Mouse (Mus musculus): Measurements from ENCODE around the gene Fnbp1. TPM values are rescaled to one million over a fixed set of nuclear protein-coding genes. Genes with fewer than 3 reads are reported as not detected.
"Not testable (repeated sequence)": the region's sequence is repeated elsewhere in the genome, so short reads cannot be mapped to it uniquely, and the experiment has no call there.

The Fnbp1 gene
- polyA plus RNA-seq, 1 experiment from 2014 or later: 21.7 TPM

DNA sequence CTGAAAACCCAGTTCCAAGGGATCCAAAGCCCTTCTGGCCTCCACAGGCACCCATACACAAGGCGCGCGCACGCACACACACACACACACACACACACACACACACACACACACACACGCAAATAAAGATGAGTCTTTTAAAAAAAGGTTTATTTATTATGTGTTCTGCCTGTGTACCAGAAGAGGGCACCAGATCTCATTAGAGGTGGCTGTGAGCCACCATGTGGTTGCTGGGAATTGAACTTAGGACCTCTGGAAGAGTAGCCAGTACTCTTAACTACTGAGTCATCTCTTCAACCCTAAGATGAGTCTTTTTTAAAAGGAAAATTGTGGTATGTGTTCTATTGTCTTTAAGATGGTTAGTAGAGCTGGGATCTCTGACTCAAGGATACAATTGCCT, 30.7 kb upstream of the Fnbp1 start:
- ATAC-seq (ENCODE audit: low read depth): no peak
- 96% methylated on average over 5 of the region's 5 CpGs for WGBS
- H3K36me3 ChIP-seq (ENCODE audit: control insufficient read depth, insufficient read depth, low read length): peaks cover 98% of the 10 kb centered on the region

DNA sequence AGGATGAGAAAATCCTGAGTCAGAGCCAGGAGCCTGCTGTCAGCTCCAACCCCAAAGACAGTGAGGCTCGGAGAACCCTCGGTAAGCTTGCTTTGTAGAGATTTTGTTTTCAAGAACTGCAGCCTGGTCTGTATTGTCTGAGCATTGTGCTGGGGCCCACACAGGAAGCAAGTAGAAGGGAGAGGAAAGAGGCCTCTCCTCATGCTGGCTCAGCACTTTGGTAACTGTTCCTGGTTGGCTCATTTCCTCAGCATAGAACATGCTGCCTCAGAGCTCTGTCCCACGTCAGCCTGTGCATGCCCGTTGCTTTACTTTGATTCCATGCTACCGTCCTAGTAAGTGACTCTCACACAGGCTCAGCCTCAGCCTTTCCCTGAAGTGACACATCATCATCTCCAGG, 30.2 kb upstream of the Fnbp1 start:
- Histone ChIP-seq H3K27me3 (replicated peaks; ENCODE audit: control insufficient read depth, insufficient read depth, low read length) (no peaks in the 10 kb centered on the region), H3K4me3 (ENCODE audit: low read depth, low read length) (no peak overlapping the region), H3K36me3 (ENCODE audit: control insufficient read depth, insufficient read depth, low read length) (peaks cover 96% of the 10 kb centered on the region), H3K9ac (ENCODE audit: low read depth, low read length) (no peak overlapping the region), H3K9me3 (ENCODE audit: control insufficient read depth, low read length) (no peaks in the 10 kb centered on the region), H3K4me1 (ENCODE audit: control insufficient read depth, insufficient read depth, low read length) (no peaks in the 10 kb centered on the region), H3K4me2 (ENCODE audit: low read depth, low read length) (no peak overlapping the region), H3K27ac (replicated peaks; ENCODE audit: low read depth, low read length) (peak overlapping the region; percentile 44; the same call in 1 of the 2 replicates)
- WGBS: 76% methylated on average over 5 of the region's 5 CpGs
- DNase-seq (ENCODE audit: low spot score) (peak; percentile 46), ATAC-seq (ENCODE audit: low read depth) (no peak)

More for the DNA sequence above, 30.7 kb upstream of the Fnbp1 start:
- no peak overlapping the region for H3K9ac ChIP-seq (ENCODE audit: low read depth, low read length)
- DNase-seq (ENCODE audit: low spot score): no peak
- H3K4me2 ChIP-seq (ENCODE audit: low read depth, low read length): no peak overlapping the region
- H3K4me3 ChIP-seq (ENCODE audit: low read depth, low read length): no peak overlapping the region
- H3K27ac ChIP-seq (replicated peaks; ENCODE audit: low read depth, low read length): 0 out of 2 replicates have a peak overlapping the region, but pooled peaks have one; percentile 44
- H3K4me1 ChIP-seq (ENCODE audit: control insufficient read depth, insufficient read depth, low read length): no peaks in the 10 kb centered on the region
- H3K27me3 ChIP-seq (replicated peaks; ENCODE audit: control insufficient read depth, insufficient read depth, low read length): no peaks in the 10 kb centered on the region
- no peaks in the 10 kb centered on the region for H3K9me3 ChIP-seq (ENCODE audit: control insufficient read depth, low read length)

DNA sequence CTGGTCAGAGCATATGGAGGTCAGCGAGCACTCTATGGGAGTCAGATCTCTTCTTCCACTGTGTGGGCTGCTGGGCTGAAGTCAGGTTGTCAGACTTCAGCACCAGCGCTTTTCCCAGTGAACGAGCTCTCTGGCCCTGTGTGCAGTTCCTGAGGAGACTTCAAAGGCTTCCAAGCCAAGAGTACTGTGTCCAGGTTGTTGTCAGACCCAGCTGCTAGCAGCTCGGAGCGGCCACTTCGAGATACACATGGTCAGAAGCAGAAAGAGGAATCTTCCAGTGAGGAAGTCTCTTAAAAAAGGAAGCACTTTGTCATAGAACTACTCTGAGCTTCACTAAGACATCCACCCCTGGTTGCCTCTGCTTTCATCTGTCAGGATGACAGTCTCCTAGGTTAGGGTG, 28.4 kb upstream of the Fnbp1 start:
- Histone ChIP-seq H3K4me3 (ENCODE audit: low read depth, low read length) (no peak overlapping the region), H3K9ac (ENCODE audit: low read depth, low read length) (no peak overlapping the region), H3K27me3 (replicated peaks; ENCODE audit: control insufficient read depth, insufficient read depth, low read length) (no peaks in the 10 kb centered on the region), H3K4me2 (ENCODE audit: low read depth, low read length) (no peak overlapping the region), H3K36me3 (ENCODE audit: control insufficient read depth, insufficient read depth, low read length) (peaks cover 78% of the 10 kb centered on the region), H3K9me3 (ENCODE audit: control insufficient read depth, low read length) (no peaks in the 10 kb centered on the region), H3K27ac (replicated peaks; ENCODE audit: low read depth, low read length) (no peak overlapping the region), H3K4me1 (ENCODE audit: control insufficient read depth, insufficient read depth, low read length) (peaks cover 5% of the 10 kb centered on the region; the same call in 1 of the 2 replicates)
- 95% methylated on average over 6 of the region's 6 CpGs for WGBS
- ATAC-seq (ENCODE audit: low read depth) (no peak), DNase-seq (ENCODE audit: low spot score) (no peak)

DNA sequence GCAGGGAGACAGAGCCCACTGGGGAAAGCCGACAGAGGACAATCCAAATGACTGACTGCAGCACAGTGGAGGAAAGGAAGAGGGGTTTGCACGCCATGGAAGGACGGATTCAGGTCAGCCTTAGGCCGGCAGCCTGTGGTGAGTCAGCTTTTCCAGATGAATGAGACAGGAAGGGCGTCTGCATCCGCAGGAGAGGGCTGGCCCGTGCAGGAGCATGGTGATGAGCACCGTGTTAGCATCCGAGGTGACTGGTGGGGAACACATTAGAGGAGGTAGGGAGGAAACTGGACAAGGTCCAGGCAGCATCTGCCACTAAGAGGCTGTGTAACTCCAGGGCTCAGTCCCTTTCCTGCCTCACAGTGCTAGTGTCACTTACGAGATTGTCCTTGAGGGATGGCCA, 27.2 kb upstream of the Fnbp1 start:
- WGBS: 91% methylated on average over 10 of the region's 10 CpGs
- Histone ChIP-seq H3K27ac (replicated peaks; ENCODE audit: low read depth, low read length) (no peak overlapping the region), H3K9me3 (ENCODE audit: control insufficient read depth, low read length) (no peaks in the 10 kb centered on the region), H3K4me3 (ENCODE audit: low read depth, low read length) (no peak overlapping the region), H3K9ac (ENCODE audit: low read depth, low read length) (no peak overlapping the region), H3K4me1 (ENCODE audit: control insufficient read depth, insufficient read depth, low read length) (peaks cover 11% of the 10 kb centered on the region; the same call in 1 of the 2 replicates), H3K4me2 (ENCODE audit: low read depth, low read length) (no peak overlapping the region), H3K27me3 (replicated peaks; ENCODE audit: control insufficient read depth, insufficient read depth, low read length) (no peaks in the 10 kb centered on the region), H3K36me3 (ENCODE audit: control insufficient read depth, insufficient read depth, low read length) (peaks cover 67% of the 10 kb centered on the region)
- ATAC-seq (ENCODE audit: low read depth): no peak
- DNase-seq (ENCODE audit: low spot score): no peak

DNA sequence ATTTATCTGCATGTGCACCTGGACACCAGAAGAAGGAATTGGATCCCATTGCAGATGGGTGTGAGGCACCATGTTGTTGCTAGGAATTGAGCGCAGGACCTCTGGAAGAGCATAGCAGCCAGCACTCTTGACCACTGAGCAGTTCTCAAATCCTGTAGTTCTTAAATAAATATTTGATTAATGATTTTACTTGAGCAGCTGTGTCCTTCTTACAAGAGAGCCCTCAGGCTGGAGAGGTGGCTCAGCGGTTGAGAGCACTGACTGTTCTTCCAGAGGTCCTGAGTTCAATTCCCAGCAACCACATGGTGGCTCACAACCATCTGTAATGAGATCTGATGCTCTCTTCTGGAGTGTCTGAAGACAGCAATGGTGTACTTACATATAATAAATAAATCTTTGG, 25.8 kb upstream of the Fnbp1 start:
- not testable (repeated sequence) for DNase-seq (ENCODE audit: low spot score); H3K9me3 ChIP-seq (ENCODE audit: control insufficient read depth, low read length); H3K4me3 ChIP-seq (ENCODE audit: low read depth, low read length); H3K27ac ChIP-seq (replicated peaks; ENCODE audit: low read depth, low read length); H3K4me2 ChIP-seq (ENCODE audit: low read depth, low read length); H3K27me3 ChIP-seq (replicated peaks; ENCODE audit: control insufficient read depth, insufficient read depth, low read length); H3K9ac ChIP-seq (ENCODE audit: low read depth, low read length); ATAC-seq (ENCODE audit: low read depth)
- Histone ChIP-seq H3K4me1 (ENCODE audit: control insufficient read depth, insufficient read depth, low read length) (peaks cover 11% of the 10 kb centered on the region; the same call in 1 of the 2 replicates), H3K36me3 (ENCODE audit: control insufficient read depth, insufficient read depth, low read length) (peaks cover 53% of the 10 kb centered on the region)
- 90% methylated on average over 2 of the region's 2 CpGs for WGBS

DNA sequence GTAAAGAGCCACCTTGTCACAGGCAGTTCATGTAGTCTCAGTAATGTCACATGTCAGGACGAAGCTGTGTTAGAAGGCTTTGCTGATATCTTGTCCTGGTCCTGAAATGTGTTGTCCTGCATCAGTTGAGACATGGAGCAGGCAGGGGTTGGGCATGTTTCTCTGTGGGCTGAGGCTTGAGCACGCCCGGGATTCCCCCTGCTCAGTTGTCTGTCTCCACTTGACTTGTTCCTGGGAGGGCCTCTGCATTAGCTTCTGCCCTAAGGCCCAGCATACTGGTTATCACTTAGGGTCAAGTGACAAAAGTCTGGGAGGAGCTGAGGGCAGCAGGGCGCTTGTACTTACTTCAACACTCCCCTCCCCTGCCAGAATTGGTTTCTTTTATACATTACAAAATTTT, 23.7 kb upstream of the Fnbp1 start:
- H3K4me1 ChIP-seq (ENCODE audit: control insufficient read depth, insufficient read depth, low read length): peaks cover 11% of the 10 kb centered on the region; the same call in 1 of the 2 replicates
- ATAC-seq (ENCODE audit: low read depth) (no peak), DNase-seq (ENCODE audit: low spot score) (no peak)
- no peak overlapping the region for H3K9ac ChIP-seq (ENCODE audit: low read depth, low read length)
- peak overlapping the region; percentile 75 for H3K27ac ChIP-seq (replicated peaks; ENCODE audit: low read depth, low read length)
- H3K36me3 ChIP-seq (ENCODE audit: control insufficient read depth, insufficient read depth, low read length): peaks cover 33% of the 10 kb centered on the region
- H3K27me3 ChIP-seq (replicated peaks; ENCODE audit: control insufficient read depth, insufficient read depth, low read length): no peaks in the 10 kb centered on the region
- WGBS: 49% methylated on average over 4 of the region's 4 CpGs
- no peak overlapping the region for H3K4me3 ChIP-seq (ENCODE audit: low read depth, low read length)
- H3K4me2 ChIP-seq (ENCODE audit: low read depth, low read length): no peak overlapping the region
- no peaks in the 10 kb centered on the region for H3K9me3 ChIP-seq (ENCODE audit: control insufficient read depth, low read length)

DNA sequence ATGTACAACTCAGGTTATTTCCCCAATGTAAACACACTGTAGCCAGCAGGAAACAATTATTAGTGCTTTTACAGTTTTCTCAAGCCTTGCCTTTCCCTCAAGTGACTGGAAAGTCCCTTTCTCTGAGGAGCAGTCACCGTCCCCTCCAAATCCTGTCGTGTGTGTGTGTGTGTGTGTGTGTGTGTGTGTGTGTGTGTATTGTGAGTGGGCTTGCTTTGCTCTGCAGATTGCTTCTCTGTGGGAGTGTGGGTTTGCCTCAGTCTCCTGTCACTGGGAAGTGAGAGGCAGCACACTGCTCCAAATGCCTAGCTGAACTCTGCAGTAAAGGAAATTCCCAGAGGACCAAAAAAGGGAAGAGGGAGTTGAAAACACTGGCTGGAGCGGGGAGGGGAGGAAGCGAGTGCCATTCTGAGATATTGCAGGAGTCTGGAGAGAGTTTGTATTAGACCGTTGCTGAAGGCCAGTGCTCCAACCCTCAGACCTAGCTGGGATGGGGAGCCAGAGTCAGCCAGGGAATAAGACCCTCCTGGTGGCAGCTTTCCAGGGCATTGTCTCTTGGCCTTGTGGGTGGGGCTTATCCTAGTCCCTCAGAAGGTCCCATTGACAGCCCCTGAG, 23.1 kb upstream of the Fnbp1 start:
- no peak overlapping the region for H3K4me2 ChIP-seq (ENCODE audit: low read depth, low read length)
- ATAC-seq (ENCODE audit: low read depth): no peak

DNA sequence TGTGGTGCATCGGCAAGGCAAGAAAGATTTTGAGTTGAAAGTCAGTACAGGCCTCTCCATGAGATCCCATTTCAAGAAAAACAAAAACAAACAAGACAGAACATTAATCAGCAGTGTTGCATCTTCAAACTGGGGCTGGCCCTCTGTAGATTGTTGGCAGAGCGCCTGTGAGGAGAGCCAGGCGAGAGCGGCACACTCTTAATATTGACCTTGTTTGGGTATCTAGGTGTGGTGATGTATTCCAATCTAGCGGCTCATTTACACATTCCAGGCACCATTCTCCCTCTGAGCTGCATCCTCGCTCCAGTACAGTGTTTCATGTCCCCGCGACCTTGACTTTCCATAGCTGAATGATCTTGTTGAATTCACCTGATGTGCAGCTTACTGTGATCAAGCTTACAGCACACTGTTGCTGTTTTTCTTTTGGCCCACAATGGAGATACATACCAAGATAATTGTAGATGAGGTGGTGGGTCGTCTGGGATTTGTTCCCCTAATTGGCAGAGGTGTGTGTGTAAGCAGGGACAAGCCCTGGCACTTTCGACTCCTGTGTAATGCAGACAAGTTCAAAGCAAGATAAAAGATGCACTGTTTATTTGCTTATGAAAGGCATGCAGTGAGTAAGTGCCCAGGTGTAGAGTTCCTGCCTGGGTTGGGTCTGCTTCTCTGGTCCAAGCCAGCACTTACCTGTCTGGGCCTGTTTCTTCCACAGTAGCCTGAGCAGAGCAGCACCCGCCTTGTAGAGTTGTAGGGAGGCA, 21.7 kb upstream of the Fnbp1 start:
- Histone ChIP-seq H3K4me2 (ENCODE audit: low read depth, low read length) (no peak overlapping the region), H3K9me3 (ENCODE audit: control insufficient read depth, low read length) (no peaks in the 10 kb centered on the region), H3K9ac (ENCODE audit: low read depth, low read length) (no peak overlapping the region), H3K4me3 (ENCODE audit: low read depth, low read length) (no peak overlapping the region), H3K27ac (replicated peaks; ENCODE audit: low read depth, low read length) (peak overlapping the region; percentile 75), H3K36me3 (ENCODE audit: control insufficient read depth, insufficient read depth, low read length) (peaks cover 13% of the 10 kb centered on the region), H3K4me1 (ENCODE audit: control insufficient read depth, insufficient read depth, low read length) (peaks cover 11% of the 10 kb centered on the region; the same call in 1 of the 2 replicates), H3K27me3 (replicated peaks; ENCODE audit: control insufficient read depth, insufficient read depth, low read length) (no peaks in the 10 kb centered on the region)
- ATAC-seq (ENCODE audit: low read depth): peak; percentile 85
- DNase-seq (ENCODE audit: low spot score): peak; percentile 74
- 70% methylated on average over 11 of the region's 11 CpGs for WGBS

More for the DNA sequence above, 23.1 kb upstream of the Fnbp1 start:
- H3K9ac ChIP-seq (ENCODE audit: low read depth, low read length): 0 out of 2 replicates have a peak overlapping the region, but pooled peaks have one; percentile 19
- DNase-seq (ENCODE audit: low spot score): peak; percentile 69
- no peaks in the 10 kb centered on the region for H3K27me3 ChIP-seq (replicated peaks; ENCODE audit: control insufficient read depth, insufficient read depth, low read length)
- WGBS: 20% methylated on average over 5 of the region's 5 CpGs
- H3K9me3 ChIP-seq (ENCODE audit: control insufficient read depth, low read length): no peaks in the 10 kb centered on the region
- H3K4me1 ChIP-seq (ENCODE audit: control insufficient read depth, insufficient read depth, low read length): peaks cover 11% of the 10 kb centered on the region; the same call in 1 of the 2 replicates
- H3K36me3 ChIP-seq (ENCODE audit: control insufficient read depth, insufficient read depth, low read length): peaks cover 27% of the 10 kb centered on the region
- peak overlapping the region; percentile 75 for H3K27ac ChIP-seq (replicated peaks; ENCODE audit: low read depth, low read length)
- H3K4me3 ChIP-seq (ENCODE audit: low read depth, low read length): no peak overlapping the region

Data from embryonic facial prominence, embryonic 14.5 days (tissue).